Mouse (Mus musculus): ENCODE data around the gene Tmem98. TPM values are rescaled to one million over a fixed set of nuclear protein-coding genes. Genes with fewer than 3 reads are reported as not detected.

The Tmem98 gene
- polyA plus RNA-seq (2017; shearing (Covaris generic)) = under 1 TPM in 1 of 2 experiments, not detected in 1; 0.29 TPM

DNA sequence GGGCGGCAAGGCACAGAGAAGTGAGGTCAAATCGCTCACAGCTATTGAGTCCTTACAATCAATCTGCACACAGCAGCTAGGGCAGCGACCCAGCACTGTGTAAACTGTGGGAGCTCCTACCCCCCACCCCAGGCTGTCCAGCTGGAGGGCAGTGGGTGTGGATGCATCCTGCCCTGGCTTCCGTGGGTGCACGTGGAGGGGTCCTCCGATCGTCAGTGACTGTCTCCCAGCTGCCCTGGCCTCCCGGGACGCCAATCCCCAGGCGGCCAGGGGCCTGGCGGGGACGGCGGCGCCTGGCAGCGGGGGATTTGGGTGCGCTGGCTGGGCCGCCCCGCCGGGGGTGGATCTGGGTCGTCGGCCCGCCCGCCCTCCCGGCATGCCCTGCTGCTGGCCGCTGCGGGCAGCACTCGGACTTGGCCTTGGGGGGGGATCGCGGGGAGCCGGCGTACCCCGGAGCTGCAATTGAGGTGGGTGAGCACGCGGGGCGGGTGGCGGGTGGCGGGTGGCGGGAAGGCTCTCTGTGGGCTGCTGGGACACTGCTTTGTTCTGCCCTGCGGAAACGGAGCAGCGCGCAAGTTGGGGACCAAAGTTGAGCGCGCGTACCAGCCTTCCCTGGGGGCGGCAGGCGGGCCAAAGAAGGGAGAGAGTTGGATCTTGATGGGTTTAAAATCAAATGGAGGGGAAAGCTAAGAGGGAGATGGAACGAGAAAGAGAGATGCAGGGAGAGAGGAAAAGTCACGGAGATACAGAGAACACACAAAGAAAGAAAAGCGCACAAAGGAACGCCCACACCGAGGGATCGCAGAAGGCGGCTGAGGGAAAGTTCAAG, at the start of gene Tmem98:
TSS of gene Tmem98 (plus strand) at position 183 of the 829 bp plus-strand sequence.

DNA sequence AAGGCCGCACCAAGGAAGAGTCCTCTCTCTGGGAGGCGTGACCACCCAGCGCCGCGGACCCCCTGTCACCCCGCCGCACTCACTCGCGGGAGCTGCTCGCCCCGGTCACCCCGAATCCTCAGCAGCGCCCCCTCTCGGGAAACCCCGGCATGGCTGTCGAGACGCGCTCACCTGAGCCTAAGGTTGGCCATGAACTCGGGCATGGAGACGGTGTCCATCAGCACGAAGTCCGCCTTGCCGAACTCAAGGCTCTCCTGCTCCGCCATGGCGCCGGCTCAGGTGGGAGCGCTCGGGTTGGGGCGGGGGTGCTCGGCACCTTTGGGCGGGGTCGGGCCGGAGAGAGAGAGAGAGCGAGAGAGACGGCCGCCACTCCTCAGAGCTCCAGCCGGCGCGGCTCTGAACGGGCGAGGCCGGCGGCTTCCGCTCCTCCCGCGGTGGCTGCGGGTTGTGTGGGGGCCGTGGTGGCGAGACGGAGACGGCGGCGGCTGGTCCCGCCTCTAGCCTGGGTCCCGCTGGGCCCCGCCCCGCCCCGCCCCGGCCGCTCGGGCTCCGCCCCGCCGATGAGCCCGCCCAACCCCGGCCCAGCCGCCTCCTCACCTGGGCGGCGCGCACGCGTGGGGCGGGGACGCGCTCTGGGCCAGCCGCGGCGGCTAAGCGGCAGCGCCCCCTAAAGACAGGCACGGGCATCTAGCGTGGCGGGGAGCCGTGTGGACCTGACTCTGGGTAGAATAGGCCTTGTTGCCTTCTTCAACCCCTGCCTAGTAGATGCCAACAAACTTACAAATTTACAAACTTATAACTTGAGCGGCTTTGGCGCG, 30.2 kb upstream of the Tmem98 start, which contains the start of gene Myo1d:
TSS of gene Myo1d (minus strand) at position 499 of the 818 bp plus-strand sequence.

DNA sequence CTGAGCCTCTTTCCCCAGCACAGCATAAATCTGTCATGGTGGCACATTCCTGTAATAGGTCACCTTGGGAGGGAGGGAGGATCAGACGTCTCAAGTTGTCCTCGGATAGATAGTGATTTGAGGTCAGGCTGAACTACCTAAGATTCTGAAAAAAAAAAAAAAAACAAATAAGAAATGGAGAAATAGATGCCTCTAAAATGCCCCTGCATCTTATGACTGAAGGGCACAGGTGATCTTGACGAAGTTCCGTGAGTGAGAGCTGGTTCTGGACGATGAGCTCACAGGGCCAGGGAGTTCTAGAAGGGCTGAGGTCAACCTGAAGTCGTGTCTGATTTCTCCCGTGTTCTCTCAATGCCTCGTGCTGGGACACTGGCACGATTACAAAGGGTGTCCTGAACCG, 48.1 kb downstream of the Tmem98 start, which contains the start of gene Spaca3:
TSS of gene Spaca3 (plus strand) at position 301 of the 400 bp plus-strand sequence.

Other genes with a start within 250 kb of the Tmem98 start
- gene Myo1d, start 30.1 kb upstream of the Tmem98 start, polyA plus RNA-seq (2017; shearing (Covaris generic)) = 1 to 10 TPM; 3.5 to 3.7 TPM
- gene Spaca3, start 48.2 kb downstream of the Tmem98 start, polyA plus RNA-seq (2017; shearing (Covaris generic)) = not detected

Measured in inflammation-experienced regulatory T-cells (primary cell).